In genomic region chr7:127082995-127083394, GRCm38 (mm10) we compare ENCODE assay signal across 23 mouse cellular contexts. TPM values are rescaled to one million over a fixed set of nuclear protein-coding genes. Genes with fewer than 3 reads are reported as not detected.
"Had no signal": no experiment of that assay in that cellular context is flagged by ENCODE, and none has a peak within 500 bp of the region (broad histone marks: within the 10 kb centered on the region; RNA-seq: fewer than 3 reads in every experiment).

No protein-coding gene starts in this region.

- DNase-seq: kidney, adult 18-20 months; kidney, adult 9 months; kidney, postnatal 14 days; kidney, postnatal 4 days; lung, adult 18-20 months; lung, postnatal 10 days; lung, postnatal 36 days; midbrain, embryonic 14.5 days; thymus, adult 18-20 months; thymus, postnatal 36 days had no signal

RNA-seq across cellular contexts. Expression of gene Zg16, which starts 4.1 kb away (rescaled TPM):
- total RNA-seq: layer of hippocampus, adult 18-20 months; layer of hippocampus, postnatal 14 days; left cerebral cortex, adult 18-20 months; left cerebral cortex, postnatal 36 days had no signal
- polyA plus RNA-seq: kidney, embryonic 16.5 days; limb, embryonic 11.5 days; limb, embryonic 14.5 days; liver, embryonic 11.5 days; lung, embryonic 15.5 days; midbrain, embryonic 11.5 days; midbrain, embryonic 14.5 days; midbrain, postnatal 0 days; neural tube, embryonic 11.5 days; neural tube, embryonic 14.5 days had no signal

RNA-seq across cellular contexts. Expression of gene Qprt, which starts 39.0 kb away (rescaled TPM):
- polyA plus RNA-seq: neural tube, embryonic 14.5 days had no signal

RNA-seq across cellular contexts. Expression of gene Spn, which starts 54.6 kb away (rescaled TPM):
- polyA plus RNA-seq: midbrain, embryonic 11.5 days; midbrain, embryonic 14.5 days; midbrain, postnatal 0 days; neural tube, embryonic 14.5 days had no signal
